8 mouse cellular contexts compared by ENCODE assay signal in the genomic region with DNA sequence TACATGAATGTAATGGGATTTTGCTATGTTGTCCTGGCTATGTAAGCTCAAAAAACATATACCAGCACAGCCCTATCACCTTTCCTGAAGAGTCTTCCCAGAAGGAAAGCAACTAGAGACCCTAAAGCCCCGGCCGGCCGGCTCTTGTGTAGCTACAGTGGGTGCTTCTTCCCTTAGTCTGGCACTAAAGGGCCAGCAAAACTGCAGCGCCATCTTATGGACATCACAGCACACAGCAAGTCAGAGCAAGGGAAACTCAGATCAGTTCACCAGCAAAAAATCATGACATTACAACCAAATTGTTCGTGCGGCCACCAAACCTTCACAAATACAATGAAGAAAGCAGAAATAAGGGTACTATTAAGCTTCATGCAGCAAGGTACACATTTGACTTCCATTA.
DNase-seq lines count a peak whose midpoint lies in the region; ATAC-seq and TF ChIP-seq lines count a peak whose summit lies in the region.

No protein-coding gene starts in this region.

- no peaks in the 10 kb centered on the region for H3K4me1 ChIP-seq in MEL (ENCODE audit: control insufficient read depth in 1 of 2, insufficient read depth in 2 of 2, low read length in 2 of 2)
- H3K4me1 ChIP-seq in midbrain, embryonic 16.5 days (ENCODE audit: control insufficient read depth, insufficient read depth, low read length), result peaks cover 51% of the 10 kb centered on the region

- peak; percentile 45 to 69 for DNase-seq in layer of hippocampus, adult 18-20 months (ENCODE audit: low spot score in 2 of 2)
- DNase-seq in layer of hippocampus, adult 9-11 months, result no peak
- DNase-seq in MEL (ENCODE audit: low read depth, low spot score), result peak; percentile 67
- DNase-seq in cerebellum, postnatal 10 days, result peak; percentile 55 to 69
- DNase-seq in gastrocnemius, postnatal 10 days, result peak; percentile 29
- peak; percentile 43 to 48 for DNase-seq in left cerebral cortex, adult 2 months (ENCODE audit: extremely low spot score in 1 of 2, low spot score in 2 of 2)

- H3K9ac ChIP-seq in MEL (ENCODE audit: control insufficient read depth, low read depth, low read length, poor library complexity, severe bottlenecking), result no peak overlapping the region
- no peak overlapping the region for H3K9ac ChIP-seq in midbrain, embryonic 16.5 days (ENCODE audit: low read depth, low read length)

- H3K4me3 ChIP-seq in MEL (ENCODE audit: control insufficient read depth in 1 of 2, insufficient read depth in 1 of 2, low read depth in 2 of 2, low read length in 2 of 2), result no peak overlapping the region
- H3K4me3 ChIP-seq in left cerebral cortex, adult 2 months, result no peak overlapping the region
- H3K4me3 ChIP-seq in midbrain, embryonic 16.5 days (ENCODE audit: low read depth, low read length), result no peak overlapping the region

- intact Hi-C loops in left cerebral cortex, adult 2 months (cut with DNase I), result loop anchor here (5.0 kb wide), 2 partner anchors 222 to 373 kb away; partner anchors contain the start of gene Mycbp

- no peak overlapping the region for H3K4me2 ChIP-seq in midbrain, embryonic 16.5 days (ENCODE audit: low read length)

- H3K9me3 ChIP-seq in MEL (replicated peaks; ENCODE audit: insufficient read depth, low read length), result no peaks in the 10 kb centered on the region
- no peaks in the 10 kb centered on the region for H3K9me3 ChIP-seq in midbrain, embryonic 16.5 days (replicated peaks; ENCODE audit: control insufficient read depth, low read length, poor library complexity, severe bottlenecking)

- no peaks in the 10 kb centered on the region for H3K36me3 ChIP-seq in MEL (ENCODE audit: control insufficient read depth in 1 of 2, insufficient read depth in 2 of 2, low read length in 2 of 2)
- no peaks in the 10 kb centered on the region for H3K36me3 ChIP-seq in midbrain, embryonic 16.5 days (ENCODE audit: control insufficient read depth, insufficient read depth, low read length)

- H3K27me3 ChIP-seq in MEL (ENCODE audit: control insufficient read depth in 1 of 2, insufficient read depth in 2 of 2, low read length in 2 of 2), result no peaks in the 10 kb centered on the region
- H3K27me3 ChIP-seq in midbrain, embryonic 16.5 days (ENCODE audit: control insufficient read depth, insufficient read depth, low read depth, low read length), result no peaks in the 10 kb centered on the region

- 44% methylated on average over 6 of the region's 6 CpGs for WGBS in midbrain, embryonic 16.5 days

- H3K79me2 ChIP-seq in MEL (ENCODE audit: control insufficient read depth, insufficient read depth, low read length, poor library complexity), result no peaks in the 10 kb centered on the region

- H3K27ac ChIP-seq in MEL (ENCODE audit: control insufficient read depth, low read depth, low read length), result no peak overlapping the region
- no peak overlapping the region for H3K27ac ChIP-seq in left cerebral cortex, adult 2 months
- H3K27ac ChIP-seq in midbrain, embryonic 16.5 days (ENCODE audit: low read length), result peak overlapping the region; percentile 41; the same call in 1 of the 2 replicates

- TF ChIP-seq RAD21 in MEL (IDR thresholded peaks at IDR 0.05; ENCODE audit: low read depth, low read length), result peak; percentile 84

- TF ChIP-seq EP300 in MEL (IDR thresholded peaks at IDR 0.05; ENCODE audit: low read depth in 1 of 2, low read length in 2 of 2), result no peak

- TF ChIP-seq POLR2A in MEL (IDR thresholded peaks at IDR 0.05; ENCODE audit: control insufficient read depth in 1 of 2, insufficient read depth in 1 of 2, low read depth in 1 of 2, low read length in 2 of 2, poor library complexity in 1 of 2), result no peak

- peak; percentile 66 to 86 (median 79) for TF ChIP-seq CTCF in MEL (IDR thresholded peaks at IDR 0.05 in 2 of 3, conservative IDR thresholded peaks at IDR 0.05 in 1 of 3; ENCODE audit: control insufficient read depth in 1 of 3, insufficient read depth in 1 of 3, low read depth in 2 of 3, low read length in 3 of 3, poor library complexity in 1 of 3, severe bottlenecking in 1 of 3)
- peak; percentile 77 for TF ChIP-seq CTCF in left cerebral cortex, adult 2 months (IDR thresholded peaks at IDR 0.05)

- ATAC-seq in midbrain, embryonic 16.5 days, result no peak
- no peak for ATAC-seq in monocyte, adult 5-6 weeks (replicated peaks; ENCODE audit: insufficient number of reproducible peaks, low FRiP score, low TSS enrichment, poor library complexity, severe bottlenecking)

TF ChIP-seq in MEL, 35 proteins besides CTCF, POLR2A, EP300 and RAD21:
- no peak for TF ChIP-seq JUND (IDR thresholded peaks at IDR 0.05; ENCODE audit: low read depth, low read length)
- peak; percentile 67 for TF ChIP-seq ZC3H11A (IDR thresholded peaks at IDR 0.05; ENCODE audit: low read depth, low read length)
- TF ChIP-seq SIN3A (IDR thresholded peaks at IDR 0.05; ENCODE audit: low read length), result no peak
- no peak for TF ChIP-seq HCFC1 (IDR thresholded peaks at IDR 0.05; ENCODE audit: low read depth, low read length)
- TF ChIP-seq SMC3 (IDR thresholded peaks at IDR 0.05; ENCODE audit: low read depth, low read length), result peak; percentile 84
- TF ChIP-seq ZNF384 (IDR thresholded peaks at IDR 0.05; ENCODE audit: low read depth, low read length), result no peak
- no peak for TF ChIP-seq UBTF (IDR thresholded peaks at IDR 0.05; ENCODE audit: borderline replicate concordance, insufficient read depth, low read depth, low read length)
